Mouse (Mus musculus) heart, embryonic 14.5 days (tissue): ENCODE results near the gene 4930432K21Rik. TPM values are rescaled to one million over a fixed set of nuclear protein-coding genes. Genes with fewer than 3 reads are reported as not detected.

Source experiments
- ATAC-seq: fragments of 200-750 bp; cut with Nextera tagmentation; 2 replicates; pipeline ENCODE4 v1.8.0; 2017; ENCODE audit warnings: low read depth, moderate TSS enrichment; ENCODE audit not compliant: insufficient number of reproducible peaks, insufficient read depth, low FRiP score
- H3K27ac ChIP-seq, 2 experiments: fragments of 200-500 bp in 1 of 2; fragments of 300-500 bp in 1 of 2; sonication (generic) in 1 of 2; replicated peaks in 1 of 2; 2 replicates each; pipeline ENCODE4 v1.5.1; 2012 to 2014; ENCODE audit warnings: low read depth in 2 of 2, low read length in 2 of 2, control low read depth in 1 of 2, mild to moderate bottlenecking in 1 of 2, mixed read lengths in 1 of 2; ENCODE audit not compliant: control insufficient read depth in 1 of 2, insufficient read depth in 1 of 2
- H3K27me3 ChIP-seq: fragments of 300-500 bp; sonication (generic); 2 replicates; pipeline ENCODE4 v1.6.1; 2014; ENCODE audit warnings: mild to moderate bottlenecking, low read length, control low read depth; ENCODE audit not compliant: control insufficient read depth, insufficient read depth
- H3K36me3 ChIP-seq: fragments of 300-500 bp; sonication (generic); 2 replicates; pipeline ENCODE4 v1.6.1; 2014; ENCODE audit warnings: mild to moderate bottlenecking, control low read depth, low read length, mixed read lengths; ENCODE audit not compliant: control insufficient read depth, insufficient read depth
- H3K4me1 ChIP-seq, 2 experiments: fragments of 200-500 bp in 1 of 2; fragments of 300-500 bp in 1 of 2; sonication (generic) in 1 of 2; 2 replicates each; pipeline ENCODE4 v1.6.1; 2012 to 2014; ENCODE audit warnings: low read length in 2 of 2, control low read depth in 1 of 2, mixed read lengths in 1 of 2; ENCODE audit not compliant: control insufficient read depth in 2 of 2, insufficient read depth in 2 of 2
- H3K4me2 ChIP-seq: fragments of 300-500 bp; sonication (generic); 2 replicates; pipeline ENCODE4 v1.6.1; 2014; ENCODE audit warnings: mild to moderate bottlenecking, low read length
- H3K4me3 ChIP-seq, 2 experiments: fragments of 200-500 bp in 1 of 2; fragments of 300-500 bp in 1 of 2; sonication (generic) in 1 of 2; 2 replicates each; pipeline ENCODE4 v1.5.1; 2012 to 2014; ENCODE audit warnings: low read length in 2 of 2, mild to moderate bottlenecking in 2 of 2, control low read depth in 1 of 2, low read depth in 1 of 2, moderate library complexity in 1 of 2; ENCODE audit not compliant: control insufficient read depth in 1 of 2, insufficient read depth in 1 of 2
- H3K9ac ChIP-seq: fragments of 300-500 bp; sonication (generic); 2 replicates; pipeline ENCODE4 v1.6.1; 2014; ENCODE audit warnings: mild to moderate bottlenecking, low read length
- H3K9me3 ChIP-seq: fragments of 300-500 bp; sonication (generic); 2 replicates; pipeline ENCODE4 v1.6.1; 2016; ENCODE audit warnings: low read length, control low read depth; ENCODE audit not compliant: control insufficient read depth
- WGBS: fragments of 180-500 bp; shearing (Covaris S2); extraction: QIAGEN DNeasy Blood & Tissue Kit; methylation state at CpG from one replicate; pipeline ENCODE4 v1.1.7; 2014; 5-methylcytosine and 5-hydroxymethylcytosine counted together
- microRNA counts: library from miRNA; unstranded; fragments of <30 nt; microRNA quantifications from one replicate; lab custom pipeline; 2016
- microRNA-seq: library from miRNA; unstranded; fragments of <30 nt; microRNA quantifications from one replicate; pipeline ENCODE4, GENCODE M21; 2016
- polyA plus RNA-seq: library from polyadenylated mRNA; unstranded; fragments of >200 nt; fragmentation: Nextera tagmentation; extraction: Ambion mirVana; gene quantifications from 2 replicates; pipeline ENCODE4 v1.2.1, GENCODE M21; 2014

Gene 4930432K21Rik
- polyA plus RNA-seq, 1 experiment from 2014 or later: 0.63 TPM

DNA sequence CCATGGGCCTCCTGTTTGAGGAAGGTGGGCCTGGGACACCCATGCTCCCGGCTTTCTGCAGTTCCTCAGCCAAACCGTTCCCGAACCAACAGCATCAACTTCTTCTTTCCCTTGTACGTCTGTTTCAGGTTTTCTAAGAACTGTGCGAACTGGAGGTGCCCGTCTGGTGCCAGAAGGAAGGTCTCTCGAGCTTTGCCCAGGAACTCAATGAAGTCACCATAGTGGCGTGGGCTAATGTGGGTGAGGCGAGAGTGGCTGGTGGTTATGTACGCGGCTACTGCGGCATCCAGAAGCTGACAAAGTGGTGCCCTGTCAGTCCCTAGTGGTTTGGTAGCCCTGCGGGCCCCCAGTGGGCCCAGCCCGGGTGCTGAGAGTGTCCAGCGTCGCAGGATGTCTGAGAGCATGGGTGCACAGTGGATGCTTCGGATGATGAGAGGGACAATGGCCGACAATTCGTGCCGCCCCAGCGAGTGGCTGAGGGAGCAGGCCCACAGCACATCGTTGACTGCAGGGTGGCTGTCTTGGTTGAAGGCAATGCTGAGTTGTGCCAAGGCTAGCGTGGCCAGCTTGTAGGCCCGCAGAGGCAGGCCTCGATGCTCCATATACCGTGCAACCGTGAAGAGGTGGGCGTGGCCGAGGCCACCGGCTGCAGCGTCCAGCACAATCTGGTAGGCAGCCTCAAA, 64.2 kb downstream of the 4930432K21Rik start:
- Histone ChIP-seq H3K9ac (no peak overlapping the region), H3K9me3 (no peaks in the 10 kb centered on the region), H3K4me2 (no peak overlapping the region), H3K27ac (no peak overlapping the region), H3K27me3 (no peaks in the 10 kb centered on the region), H3K4me3 (no peak overlapping the region), H3K36me3 (peaks cover 86% of the 10 kb centered on the region), H3K4me1 (peaks cover 0 to 19% of the 10 kb centered on the region in 2 experiments; a peak in 3 of 4 replicates)
- 87% methylated on average over 31 of the region's 31 CpGs for WGBS
- ATAC-seq: no peak

DNA sequence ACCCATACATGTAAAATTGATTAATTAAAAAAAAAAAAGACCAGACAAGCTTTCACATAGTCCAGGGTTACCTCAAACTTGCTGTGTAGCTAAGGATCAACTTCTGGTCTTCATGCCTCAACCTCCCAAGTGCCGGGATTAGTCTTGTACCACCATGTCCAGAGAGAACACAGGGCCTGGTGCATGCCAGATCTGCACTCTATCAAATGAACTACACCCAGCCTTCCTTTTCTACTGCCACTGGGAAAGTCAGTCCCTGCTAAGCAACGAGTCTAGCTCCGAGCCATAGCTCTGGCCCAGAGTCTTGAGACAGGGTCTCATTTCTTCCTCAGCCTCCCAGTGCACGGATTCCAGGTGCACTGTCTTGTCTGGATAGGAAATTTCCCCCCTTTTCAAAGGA, 65.5 kb downstream of the 4930432K21Rik start:
- no peaks in the 10 kb centered on the region for H3K9me3 ChIP-seq
- no peaks in the 10 kb centered on the region for H3K27me3 ChIP-seq
- H3K4me3 ChIP-seq: no peak overlapping the region
- peaks cover 0 to 12% of the 10 kb centered on the region in 2 experiments; a peak in 2 of 4 replicates for H3K4me1 ChIP-seq
- H3K27ac ChIP-seq: no peak overlapping the region
- peaks cover 93% of the 10 kb centered on the region for H3K36me3 ChIP-seq
- WGBS: 86% methylated on average over 4 of the region's 4 CpGs
- H3K4me2 ChIP-seq: no peak overlapping the region
- no peak overlapping the region for H3K9ac ChIP-seq
- ATAC-seq: no peak

DNA sequence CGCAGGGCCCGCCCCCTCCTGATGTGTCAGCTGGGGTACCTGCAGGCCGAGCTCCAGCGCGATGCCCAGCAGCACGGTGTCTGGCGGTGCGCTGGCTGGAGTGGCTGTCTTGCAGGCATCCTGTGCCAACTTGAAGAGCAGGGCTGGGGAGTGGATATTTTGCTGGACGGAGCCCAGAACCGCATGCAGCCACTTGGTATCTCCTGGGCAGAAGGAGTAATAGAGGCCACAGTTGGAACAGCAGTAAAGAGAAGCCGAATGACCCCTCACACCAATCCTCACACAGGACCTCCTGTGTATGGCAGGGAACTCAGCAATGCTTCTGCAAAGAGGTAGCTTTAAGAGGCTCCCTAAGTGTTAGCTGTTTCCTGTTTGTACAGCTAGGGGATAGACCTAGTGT, 69.4 kb downstream of the 4930432K21Rik start:
- Histone ChIP-seq H3K36me3 (peaks cover 92% of the 10 kb centered on the region), H3K4me2 (no peak overlapping the region), H3K9me3 (no peaks in the 10 kb centered on the region), H3K27me3 (no peaks in the 10 kb centered on the region), H3K9ac (no peak overlapping the region), H3K4me1 (no peaks in the 10 kb centered on the region), H3K4me3 (no peak overlapping the region), H3K27ac (no peak overlapping the region)
- no peak for ATAC-seq
- WGBS: 94% methylated on average over 11 of the region's 11 CpGs

GRCm38 (mm10) chr8:84218143-84218542, 70.3 kb downstream of the 4930432K21Rik start:
- ATAC-seq: no peak
- Histone ChIP-seq H3K4me2 (no peak overlapping the region), H3K4me3 (no peak overlapping the region), H3K9ac (no peak overlapping the region), H3K27ac (no peak overlapping the region), H3K9me3 (no peaks in the 10 kb centered on the region), H3K36me3 (peaks cover 93% of the 10 kb centered on the region), H3K4me1 (no peaks in the 10 kb centered on the region), H3K27me3 (no peaks in the 10 kb centered on the region)
- WGBS: 93% methylated on average over 5 of the region's 5 CpGs

GRCm38 (mm10) chr8:84220105-84220504, 72.3 kb downstream of the 4930432K21Rik start:
- WGBS: 63% methylated on average over 7 of the region's 7 CpGs
- Histone ChIP-seq H3K9ac (no peak overlapping the region), H3K27ac (no peak overlapping the region), H3K4me3 (no peak overlapping the region), H3K4me1 (no peaks in the 10 kb centered on the region), H3K27me3 (no peaks in the 10 kb centered on the region), H3K9me3 (no peaks in the 10 kb centered on the region), H3K36me3 (peaks cover 94% of the 10 kb centered on the region), H3K4me2 (no peak overlapping the region)
- ATAC-seq: no peak

MicroRNA genes within 50 kb of the gene (microRNA counts, 519-probe panel; counts per million panel counts)
- microRNA mmu-miR-181c (lab: Ali Mortazavi, UCI): 322 counts per million, percentile 70 among the panel's probes with 10 or more counts
- microRNA mmu-miR-23a (lab: Ali Mortazavi, UCI): 6,889 counts per million, percentile 92 among the panel's probes with 10 or more counts
- 7,147 counts per million, percentile 94 among the panel's probes with 10 or more counts for microRNA mmu-miR-27a (lab: Ali Mortazavi, UCI)

Small RNAs within 50 kb of the gene (microRNA-seq; reads per million reads assigned to microRNA genes)
- gene Gm25110: not detected
- 3,295 reads per million, percentile 88 among the genes with 10 or more reads in this experiment for gene Mir181c
- 2,959 reads per million, percentile 87 among the genes with 10 or more reads in this experiment for gene Mir181d
- 27,298 reads per million, percentile 97 among the genes with 10 or more reads in this experiment for gene Mir23a
- not detected for gene Mir24-2
- 335 reads per million, percentile 68 among the genes with 10 or more reads in this experiment for gene Mir27a
- gene Mir3074-2: not detected

Other genes with a start within 250 kb of the 4930432K21Rik start
- 10.4 and 13.0 TPM in 2 replicates for gene Adgrl1, start 247.9 kb upstream of the 4930432K21Rik start, polyA plus RNA-seq
- gene Gm10644, start 192.8 kb upstream of the 4930432K21Rik start, polyA plus RNA-seq: 0.51 and 0.66 TPM in 2 replicates
- gene Asf1b, start 192.5 kb upstream of the 4930432K21Rik start, polyA plus RNA-seq: 57.2 and 60.7 TPM in 2 replicates
- 160 and 211 TPM in 2 replicates for gene Prkaca, start 175.0 kb upstream of the 4930432K21Rik start, polyA plus RNA-seq
- gene Samd1, start 150.4 kb upstream of the 4930432K21Rik start, polyA plus RNA-seq: 7.3 and 8.5 TPM in 2 replicates
- 0.69 and 0.80 TPM in 2 replicates for gene 1700067K01Rik, start 146.5 kb upstream of the 4930432K21Rik start, polyA plus RNA-seq
- 0.16 and 0.20 TPM in 2 replicates for gene 2210011C24Rik, start 135.9 kb upstream of the 4930432K21Rik start, polyA plus RNA-seq
- gene Palm3, start 126.6 kb upstream of the 4930432K21Rik start, polyA plus RNA-seq: 0.13 and 1.2 TPM in 2 replicates
- 6.1 and 6.3 TPM in 2 replicates for gene Il27ra, start 105.4 kb upstream of the 4930432K21Rik start, polyA plus RNA-seq
- gene Rln3, start 103.0 kb upstream of the 4930432K21Rik start, polyA plus RNA-seq: not detected in 2 replicates
- gene Gm10643, start 82.9 kb upstream of the 4930432K21Rik start, polyA plus RNA-seq: 1.1 and 1.6 TPM in 2 replicates
- gene Rfx1, start 81.2 kb upstream of the 4930432K21Rik start, polyA plus RNA-seq: 6.1 and 6.3 TPM in 2 replicates
- 6.3 and 6.4 TPM in 2 replicates for gene Dcaf15, start 43.3 kb upstream of the 4930432K21Rik start, polyA plus RNA-seq
- gene Podnl1, start 22.0 kb upstream of the 4930432K21Rik start, polyA plus RNA-seq: 0.08 and 0.16 TPM in 2 replicates
- gene Cc2d1a, start 89 bp upstream of the 4930432K21Rik start, polyA plus RNA-seq: 9.3 and 11.8 TPM in 2 replicates
- 2.4 and 3.8 TPM in 2 replicates for gene Nanos3, start 37.2 kb downstream of the 4930432K21Rik start, polyA plus RNA-seq
- 6.7 and 7.3 TPM in 2 replicates for gene Zswim4, start 89.0 kb downstream of the 4930432K21Rik start, polyA plus RNA-seq
- 359 and 400 TPM in 2 replicates for gene D8Ertd738e, start 101.7 kb downstream of the 4930432K21Rik start, polyA plus RNA-seq
- 45.4 and 48.3 TPM in 2 replicates for gene Mri1, start 109.3 kb downstream of the 4930432K21Rik start, polyA plus RNA-seq
- gene Ccdc130, start 122.4 kb downstream of the 4930432K21Rik start, polyA plus RNA-seq: 17.5 and 20.8 TPM in 2 replicates
- 8.4 and 9.7 TPM in 2 replicates for gene Cacna1a, start 240.4 kb downstream of the 4930432K21Rik start, polyA plus RNA-seq